Mouse (Mus musculus) kidney, adult 2 months (tissue): ENCODE measurements around the gene Zbtb20.

Source experiments
- CTCF ChIP-seq: fragments of 200-500 bp; conservative IDR thresholded peaks from 2 replicates; pipeline ENCODE4 v1.5.1; 2011; ENCODE audit warnings: low read depth, mild to moderate bottlenecking, control low read depth, low read length, moderate library complexity, mixed read lengths; ENCODE audit not compliant: insufficient read depth, insufficient read length
- POLR2A ChIP-seq: fragments of 200-500 bp; IDR thresholded peaks from one replicate; pipeline ENCODE4 v1.6.1; 2011; ENCODE audit warnings: low read depth, low read length, control low read depth

DNA sequence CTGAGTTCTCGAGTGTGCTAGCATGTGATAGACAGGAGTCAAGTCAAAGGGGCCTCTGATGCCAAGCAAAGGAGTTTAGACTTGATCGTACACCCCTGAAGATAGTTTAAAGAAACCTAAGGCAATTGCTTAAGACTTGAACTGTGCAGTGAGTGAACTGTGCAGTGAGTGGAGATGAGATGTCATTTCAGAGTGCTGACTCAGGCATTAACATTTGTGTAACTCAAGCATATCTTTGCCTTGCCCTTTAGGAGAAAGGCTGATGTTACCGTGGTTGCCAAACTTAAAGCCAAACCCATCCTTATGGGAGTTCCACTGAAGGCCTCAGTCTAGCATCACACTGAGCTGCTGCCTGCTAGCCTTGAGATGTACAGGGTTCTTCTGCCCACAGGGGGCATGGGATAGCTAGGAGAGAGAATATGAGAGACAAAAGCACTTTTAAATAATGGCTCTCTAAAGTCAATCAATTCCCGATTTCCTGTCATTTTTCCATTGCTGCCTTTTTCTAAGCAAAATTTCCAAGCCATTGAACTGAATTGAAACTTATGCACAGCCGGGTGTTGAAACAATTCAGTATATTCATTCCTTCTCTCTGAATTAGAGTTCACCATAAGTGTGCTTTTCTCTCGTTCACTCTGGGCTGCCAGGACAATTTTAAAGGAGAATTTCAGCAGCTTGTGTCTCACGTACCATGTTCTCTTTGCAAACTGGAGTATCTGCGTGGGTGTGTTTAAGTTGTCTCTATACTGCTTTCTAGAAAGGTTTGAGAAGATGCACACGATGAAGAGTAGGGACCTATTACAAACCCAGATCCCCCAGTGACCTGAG, 590.5 kb downstream of the Zbtb20 start:
- TF ChIP-seq POLR2A (no peak), CTCF (no peak)
